Mouse (Mus musculus): ENCODE results near the gene Gucy1b2. TPM values are rescaled to one million over a fixed set of nuclear protein-coding genes. Genes with fewer than 3 reads are reported as not detected.

Gucy1b2 gene
- not detected for total RNA-seq (2023)

GRCm38 (mm10) chr14:62456239-62456747 is at the start of gene Gucy1b2:
TSS of gene Gucy1b2 (minus strand) at chr14:62456289.

Other genes starting within 250 kb of the Gucy1b2 start
- 10 to 100 TPM; 17.5 to 20.1 TPM for gene Rnaseh2b, start 163.7 kb downstream of the Gucy1b2 start, total RNA-seq (2023)
- not detected for gene Dleu7, start 163.2 kb downstream of the Gucy1b2 start, total RNA-seq (2023)
- not detected for gene Fam124a, start 99.4 kb upstream of the Gucy1b2 start, total RNA-seq (2023)
- not detected for gene Gm4131, start 110.6 kb upstream of the Gucy1b2 start, total RNA-seq (2023)
- gene Serpine3, start 207.4 kb upstream of the Gucy1b2 start, total RNA-seq (2023), result not detected

Data from monocyte, adult 59 days (primary cell).